Comparison of ENCODE assay signal across 28 mouse cellular contexts in the genomic region with DNA sequence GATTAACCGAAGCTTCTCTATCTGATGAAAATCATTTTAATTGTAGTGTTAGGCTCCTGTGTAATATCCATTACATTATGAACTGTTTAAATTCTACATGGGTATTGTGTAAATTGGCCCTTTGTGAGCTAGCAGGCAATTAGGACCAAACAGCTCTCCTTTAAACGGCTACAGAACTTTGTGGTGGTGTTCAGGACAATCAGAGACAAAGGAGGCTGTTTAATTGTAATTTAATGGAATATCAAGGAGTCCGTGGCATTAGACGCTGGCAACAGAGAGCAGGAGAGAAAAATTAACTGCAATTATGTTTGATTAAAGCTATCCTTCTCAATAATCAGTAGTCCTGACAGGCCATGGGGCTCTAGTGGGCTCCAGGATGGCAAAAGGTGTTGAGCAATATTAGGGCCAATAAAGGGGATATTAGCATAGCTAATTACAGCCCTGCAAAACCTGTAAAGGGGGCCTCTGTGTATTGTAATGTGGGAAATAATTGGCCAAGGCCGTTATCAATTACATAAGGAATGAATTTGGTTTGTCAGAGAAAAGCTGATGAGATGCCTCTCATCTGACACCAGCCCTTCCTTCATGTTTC.
DNase-seq lines count a peak whose midpoint lies in the region; ATAC-seq lines count a peak whose summit lies in the region.
"Had no signal": no experiment of that assay in that cellular context is flagged by ENCODE, and none has a peak within 500 bp of the region (broad histone marks: within the 10 kb centered on the region; RNA-seq: fewer than 3 reads in every experiment).

No protein-coding gene starts in this region.

- no peaks in the 10 kb centered on the region for H3K9me3 ChIP-seq in hindbrain, embryonic 12.5 days (replicated peaks)
- no peaks in the 10 kb centered on the region for H3K9me3 ChIP-seq in hindbrain, embryonic 10.5 days
- no peaks in the 10 kb centered on the region for H3K9me3 ChIP-seq in midbrain, embryonic 15.5 days
- no peaks in the 10 kb centered on the region for H3K9me3 ChIP-seq in midbrain, embryonic 10.5 days (replicated peaks)
- H3K9me3 ChIP-seq in hindbrain, embryonic 16.5 days (ENCODE audit: control insufficient read depth, low read length): no peaks in the 10 kb centered on the region
- H3K9me3 ChIP-seq: embryonic facial prominence, embryonic 13.5 days; heart, embryonic 12.5 days; liver, embryonic 12.5 days; stomach, embryonic 15.5 days had no signal

- H3K4me1 ChIP-seq in hindbrain, embryonic 12.5 days: peaks cover 70% of the 10 kb centered on the region
- H3K4me1 ChIP-seq in hindbrain, embryonic 10.5 days (replicated peaks): peaks cover 66% of the 10 kb centered on the region
- peaks cover 73% of the 10 kb centered on the region for H3K4me1 ChIP-seq in midbrain, embryonic 15.5 days
- peaks cover 53% of the 10 kb centered on the region for H3K4me1 ChIP-seq in midbrain, embryonic 10.5 days
- H3K4me1 ChIP-seq in hindbrain, embryonic 16.5 days (ENCODE audit: control insufficient read depth, insufficient read depth, low read depth, low read length): peaks cover 35% of the 10 kb centered on the region
- H3K4me1 ChIP-seq: liver, embryonic 12.5 days; stomach, embryonic 15.5 days had no signal

- ATAC-seq in hindbrain, embryonic 12.5 days (ENCODE audit: low FRiP score): no peak
- no peak for ATAC-seq in midbrain, embryonic 15.5 days (replicated peaks)
- peak; percentile 53; the same call in 1 of the 2 replicates for ATAC-seq in hindbrain, embryonic 16.5 days
- ATAC-seq: forebrain, embryonic 16.5 days; liver, embryonic 12.5 days; liver, postnatal 0 days had no signal

- no peak overlapping the region for H3K4me3 ChIP-seq in hindbrain, embryonic 12.5 days
- no peak overlapping the region for H3K4me3 ChIP-seq in hindbrain, embryonic 10.5 days
- no peak overlapping the region for H3K4me3 ChIP-seq in midbrain, embryonic 15.5 days
- H3K4me3 ChIP-seq in midbrain, embryonic 10.5 days: no peak overlapping the region
- H3K4me3 ChIP-seq in hindbrain, embryonic 16.5 days (ENCODE audit: low read length): no peak overlapping the region
- H3K4me3 ChIP-seq: embryonic facial prominence, embryonic 13.5 days; erythroblast, embryonic 14.5 days; heart, adult 2 months; heart, embryonic 12.5 days; layer of hippocampus, adult 2 months; left cerebral cortex, adult 2 months; liver, embryonic 12.5 days; stomach, embryonic 15.5 days had no signal

- WGBS in hindbrain, embryonic 12.5 days: 44% methylated on average over 5 of the region's 5 CpGs
- 68% methylated on average over 5 of the region's 5 CpGs for WGBS in hindbrain, embryonic 10.5 days
- 51% methylated on average over 5 of the region's 5 CpGs for WGBS in midbrain, embryonic 15.5 days
- 87% methylated on average over 5 of the region's 5 CpGs for WGBS in midbrain, embryonic 10.5 days
- WGBS in hindbrain, embryonic 16.5 days: 32% methylated on average over 5 of the region's 5 CpGs

- no peaks in the 10 kb centered on the region for H3K27me3 ChIP-seq in hindbrain, embryonic 12.5 days
- H3K27me3 ChIP-seq in hindbrain, embryonic 10.5 days (ENCODE audit: insufficient read depth, poor library complexity, severe bottlenecking): peaks cover 10% of the 10 kb centered on the region; the same call in 1 of the 2 replicates
- H3K27me3 ChIP-seq in midbrain, embryonic 15.5 days (replicated peaks): no peaks in the 10 kb centered on the region
- peaks cover 28% of the 10 kb centered on the region for H3K27me3 ChIP-seq in midbrain, embryonic 10.5 days (ENCODE audit: low read depth, poor library complexity, severe bottlenecking)
- H3K27me3 ChIP-seq in hindbrain, embryonic 16.5 days (replicated peaks; ENCODE audit: control insufficient read depth, insufficient read depth, low read length): no peaks in the 10 kb centered on the region

- intact Hi-C loops in left cerebral cortex, postnatal 25 days (cut with DNase I): loop anchor here (10.0 kb wide), 1 partner anchor 755 kb away; no protein-coding TSS in a partner anchor

- peak overlapping the region; percentile 40; the same call in 1 of the 2 replicates for H3K27ac ChIP-seq in hindbrain, embryonic 12.5 days
- no peak overlapping the region for H3K27ac ChIP-seq in hindbrain, embryonic 10.5 days
- peak overlapping the region; percentile 14; the same call in 1 of the 2 replicates for H3K27ac ChIP-seq in midbrain, embryonic 15.5 days
- H3K27ac ChIP-seq in midbrain, embryonic 10.5 days (replicated peaks): no peak overlapping the region
- peak overlapping the region; percentile 45; the same call in 1 of the 2 replicates for H3K27ac ChIP-seq in hindbrain, embryonic 16.5 days (ENCODE audit: low read depth, low read length)
- H3K27ac ChIP-seq: embryonic facial prominence, embryonic 13.5 days; heart, adult 2 months; layer of hippocampus, adult 2 months; left cerebral cortex, adult 2 months; liver, embryonic 12.5 days; stomach, embryonic 15.5 days had no signal

- H3K36me3 ChIP-seq in hindbrain, embryonic 12.5 days: peaks cover 14% of the 10 kb centered on the region
- H3K36me3 ChIP-seq in hindbrain, embryonic 10.5 days: peaks cover 14% of the 10 kb centered on the region
- H3K36me3 ChIP-seq in midbrain, embryonic 15.5 days (replicated peaks): no peaks in the 10 kb centered on the region
- H3K36me3 ChIP-seq in midbrain, embryonic 10.5 days: peaks cover 14% of the 10 kb centered on the region
- no peaks in the 10 kb centered on the region for H3K36me3 ChIP-seq in hindbrain, embryonic 16.5 days (ENCODE audit: control insufficient read depth, insufficient read depth, low read length)
- H3K36me3 ChIP-seq: G1E; heart, embryonic 12.5 days; liver, embryonic 12.5 days; stomach, embryonic 15.5 days had no signal

- H3K9ac ChIP-seq in hindbrain, embryonic 12.5 days: no peak overlapping the region
- no peak overlapping the region for H3K9ac ChIP-seq in midbrain, embryonic 15.5 days
- H3K9ac ChIP-seq in hindbrain, embryonic 16.5 days (ENCODE audit: low read depth, low read length): no peak overlapping the region
- H3K9ac ChIP-seq: embryonic facial prominence, embryonic 13.5 days; heart, embryonic 12.5 days; liver, embryonic 12.5 days; liver, postnatal 0 days; stomach, embryonic 15.5 days had no signal

- DNase-seq in hindbrain, embryonic 10.5 days (ENCODE audit: low spot score): no peak
- no peak for DNase-seq in midbrain, embryonic 10.5 days (ENCODE audit: low spot score)
- DNase-seq in left cerebral cortex, postnatal 25 days (ENCODE audit: low spot score in 2 of 2): no peak
- DNase-seq in left cerebral cortex, adult 8-10 months (ENCODE audit: low spot score in 2 of 2): no peak
- DNase-seq: adrenal gland, adult 8-10 months; cerebellum, adult 11 months; cerebellum, adult 9-11 months; embryo, embryonic 11 days; heart, adult 2 months; heart, postnatal 4 days; kidney, adult 2 months; kidney, postnatal 36 days; left cerebral cortex, postnatal 4 days; liver, postnatal 0 days; lung, postnatal 36 days; right cerebral cortex, postnatal 25 days had no signal

- no peak overlapping the region for H3K4me2 ChIP-seq in hindbrain, embryonic 12.5 days (replicated peaks)
- H3K4me2 ChIP-seq in midbrain, embryonic 15.5 days: no peak overlapping the region
- H3K4me2 ChIP-seq in hindbrain, embryonic 16.5 days (ENCODE audit: low read length): no peak overlapping the region
- H3K4me2 ChIP-seq: embryonic facial prominence, embryonic 13.5 days; heart, embryonic 12.5 days; liver, embryonic 12.5 days; stomach, embryonic 15.5 days had no signal

Comparison
In these comparisons a context has a peak if more than half of its experiments do, and no peak if none do; other contexts are left out.
1. H3K27ac ChIP-seq: peak in hindbrain, embryonic 12.5 days (single experiment), midbrain, embryonic 15.5 days (single experiment) and hindbrain, embryonic 16.5 days (single experiment); none in hindbrain, embryonic 10.5 days (single experiment) and midbrain, embryonic 10.5 days (single experiment).